Mouse (Mus musculus): ENCODE data around the gene Glod4.

GRCm38 (mm10) chr11:76285431-76286075, 42.0 kb upstream of the Glod4 start:
- TF ChIP-seq CTCF (IDR thresholded peaks at IDR 0.05; ENCODE audit: low read depth) (no peak), EP300 (IDR thresholded peaks at IDR 0.05; ENCODE audit: low read depth) (no peak)

Measured in liver, embryonic 14.5 days (tissue).